Mouse (Mus musculus) hindbrain, postnatal 0 days (tissue): ENCODE measurements at regions not wholly inside any gene's neighbourhood (a gene's known extent, or its start where the extent isn't known, plus 50 kb on each side); places are given as distances from the start of the nearest gene placed in this dataset.

ENCODE experiments used
- ATAC-seq: fragments of 200-750 bp; cut with Nextera tagmentation; 2 replicates; pipeline ENCODE4 v1.8.0; 2017; ENCODE audit warnings: mild to moderate bottlenecking, moderate TSS enrichment, moderate library complexity
- DNase-seq: peaks from one replicate; pipeline ENCODE4 v3.0.0-alpha.2; 2015; ENCODE audit warnings: low spot score
- H3K27ac ChIP-seq: fragments of 300-500 bp; sonication (generic); 2 replicates; pipeline ENCODE4 v1.5.1; 2014; ENCODE audit warnings: mild to moderate bottlenecking
- H3K27me3 ChIP-seq: fragments of 300-500 bp; sonication (generic); 2 replicates; pipeline ENCODE4 v1.6.1; 2014; ENCODE audit warnings: low read length, mixed read lengths; ENCODE audit not compliant: insufficient read depth
- H3K36me3 ChIP-seq: fragments of 300-500 bp; sonication (generic); 2 replicates; pipeline ENCODE4 v1.6.1; 2014; ENCODE audit warnings: low read length, mixed read lengths; ENCODE audit not compliant: insufficient read depth
- H3K4me1 ChIP-seq: fragments of 300-500 bp; sonication (generic); 2 replicates; pipeline ENCODE4 v1.6.1; 2014; ENCODE audit warnings: antibody characterized with exemption, low read length, mixed read lengths; ENCODE audit not compliant: insufficient read depth
- H3K4me2 ChIP-seq: fragments of 300-500 bp; sonication (generic); 2 replicates; pipeline ENCODE4 v1.6.1; 2014; ENCODE audit warnings: low read depth, mild to moderate bottlenecking, low read length, moderate library complexity, mixed read lengths
- H3K4me3 ChIP-seq: fragments of 300-500 bp; sonication (generic); 2 replicates; pipeline ENCODE4 v1.5.1; 2014; ENCODE audit warnings: low read length
- H3K9ac ChIP-seq: fragments of 300-500 bp; sonication (generic); replicated peaks from 2 replicates; pipeline ENCODE4 v1.6.1; 2014; ENCODE audit warnings: mild to moderate bottlenecking, low read length, moderate library complexity, mixed read lengths
- H3K9me3 ChIP-seq: fragments of 300-500 bp; sonication (generic); 2 replicates; pipeline ENCODE4 v1.6.1; 2016; ENCODE audit warnings: low read length, mixed read lengths
- CTCF ChIP-seq: IDR thresholded peaks from 2 replicates; pipeline ENCODE4 v1.5.1; 2016; ENCODE audit warnings: antibody characterized with exemption, control low read depth, low read depth
- WGBS: fragments of 180-500 bp; shearing (Covaris S2); extraction: QIAGEN DNeasy Blood & Tissue Kit; methylation state at CpG from one replicate; pipeline ENCODE4 v1.1.7; 2014; 5-methylcytosine and 5-hydroxymethylcytosine counted together

DNA sequence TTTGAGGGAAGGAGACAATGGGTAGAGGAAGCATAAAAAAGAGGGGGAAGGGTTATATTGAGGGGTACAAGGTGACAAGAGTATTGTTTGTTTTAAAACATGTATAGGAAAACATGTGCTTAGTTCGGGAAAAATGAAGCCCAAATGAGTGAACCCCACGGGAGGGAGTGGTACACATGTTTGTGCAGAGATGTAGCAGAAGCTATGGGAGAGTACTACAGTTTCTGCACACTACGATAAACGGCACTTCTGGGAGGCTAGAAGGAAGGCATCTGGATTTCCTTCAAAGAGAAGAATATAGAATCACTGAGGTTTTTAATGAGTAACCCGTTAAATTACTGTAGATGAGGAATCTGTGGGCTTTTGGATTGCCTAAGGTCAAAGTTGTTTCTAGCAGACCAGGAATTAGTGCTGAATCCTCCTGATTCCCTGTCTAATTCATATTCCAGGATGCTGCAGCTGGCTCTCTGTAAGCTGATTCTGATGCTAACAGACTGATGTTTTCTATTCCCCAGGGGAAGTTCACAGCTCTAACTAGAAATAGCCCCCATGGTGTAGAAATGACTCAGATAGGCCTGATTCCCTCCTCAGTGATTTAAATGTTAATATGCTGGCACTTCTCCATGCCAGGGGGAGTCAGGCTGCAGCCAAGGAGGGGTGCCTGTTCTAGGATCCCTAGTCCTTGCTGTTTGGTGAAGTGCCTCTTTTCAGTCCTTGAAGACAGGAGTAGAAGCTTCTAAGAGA lies 391.2 kb upstream of the Sel1l start:
- H3K36me3 ChIP-seq: no peaks in the 10 kb centered on the region
- H3K9ac ChIP-seq: no peak overlapping the region
- ATAC-seq: no peak
- no peaks in the 10 kb centered on the region for H3K4me1 ChIP-seq
- DNase-seq: peak; percentile 5
- H3K4me3 ChIP-seq: no peak overlapping the region
- H3K27me3 ChIP-seq: no peaks in the 10 kb centered on the region
- 68% methylated on average over 5 of the region's 5 CpGs for WGBS
- no peak overlapping the region for H3K4me2 ChIP-seq
- H3K9me3 ChIP-seq: no peaks in the 10 kb centered on the region
- TF ChIP-seq CTCF: no peak
- H3K27ac ChIP-seq: no peak overlapping the region

DNA sequence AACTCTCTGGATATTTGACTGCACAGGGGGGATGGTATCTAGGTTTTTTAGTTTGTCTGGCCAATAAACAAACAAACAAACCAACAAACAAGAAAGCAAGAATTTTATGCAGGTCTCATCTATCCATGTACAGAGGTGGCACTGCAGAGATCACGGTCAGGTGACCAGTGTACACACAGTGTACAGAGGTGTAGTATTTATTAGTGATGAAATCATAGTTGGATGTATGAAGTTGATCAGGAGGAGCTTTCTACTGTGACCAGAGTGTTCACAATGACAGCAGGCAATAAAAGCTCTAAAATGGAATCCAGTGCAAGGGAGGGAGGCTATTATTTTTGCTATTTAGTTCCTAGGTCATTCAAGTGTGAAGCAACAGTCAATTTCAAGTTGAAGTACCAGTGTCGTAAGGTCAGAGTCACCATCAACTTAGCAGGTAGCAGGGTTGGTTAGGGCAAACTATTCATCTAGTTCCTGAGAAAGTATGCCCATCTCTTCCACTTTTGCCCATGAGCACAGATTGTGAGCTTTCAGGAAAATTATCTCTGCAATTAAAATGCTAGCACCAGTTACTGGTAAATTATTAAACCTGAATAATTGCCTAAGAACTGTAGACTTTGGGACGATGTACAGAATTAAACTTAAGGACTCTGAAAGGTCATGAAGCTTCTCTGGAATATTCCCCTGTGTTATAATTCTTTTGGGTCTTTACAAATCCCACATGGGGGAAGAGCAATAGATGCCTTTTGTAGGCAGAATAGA lies 384.9 kb upstream of the Sel1l start:
- H3K27me3 ChIP-seq: no peaks in the 10 kb centered on the region
- ATAC-seq (no peak), DNase-seq (no peak)
- H3K27ac ChIP-seq: no peak overlapping the region
- H3K4me1 ChIP-seq: no peaks in the 10 kb centered on the region
- no peaks in the 10 kb centered on the region for H3K9me3 ChIP-seq
- no peak for TF ChIP-seq CTCF
- H3K9ac ChIP-seq: no peak overlapping the region
- WGBS: 86% methylated on average over 3 of the region's 3 CpGs
- H3K4me3 ChIP-seq: no peak overlapping the region
- no peaks in the 10 kb centered on the region for H3K36me3 ChIP-seq
- no peak overlapping the region for H3K4me2 ChIP-seq

DNA sequence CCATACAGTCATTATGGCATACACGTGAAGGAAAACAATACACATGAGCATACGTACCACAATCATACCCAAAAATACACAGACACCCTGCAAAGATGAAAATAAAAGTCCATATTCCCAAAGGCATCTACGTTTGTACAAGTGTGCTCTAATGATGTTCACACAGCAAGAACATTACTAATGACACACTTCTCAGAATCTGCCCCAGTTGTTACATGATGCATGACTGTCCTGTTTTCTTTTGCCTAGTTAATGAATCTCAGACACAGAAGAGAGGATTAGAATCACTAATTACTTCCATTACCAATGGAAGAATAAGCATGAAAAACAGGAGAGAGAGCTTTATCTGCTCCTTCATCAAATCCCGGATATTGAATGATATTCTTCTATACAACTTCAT lies 379.6 kb upstream of the Sel1l start:
- Histone ChIP-seq H3K9ac (no peak overlapping the region), H3K27me3 (no peaks in the 10 kb centered on the region), H3K4me1 (no peaks in the 10 kb centered on the region), H3K27ac (no peak overlapping the region), H3K4me2 (no peak overlapping the region), H3K9me3 (no peaks in the 10 kb centered on the region), H3K36me3 (no peaks in the 10 kb centered on the region), H3K4me3 (no peak overlapping the region)
- no peak for ATAC-seq
- TF ChIP-seq CTCF: no peak
- DNase-seq: no peak
- WGBS: 69% methylated on average over 4 of the region's 4 CpGs

DNA sequence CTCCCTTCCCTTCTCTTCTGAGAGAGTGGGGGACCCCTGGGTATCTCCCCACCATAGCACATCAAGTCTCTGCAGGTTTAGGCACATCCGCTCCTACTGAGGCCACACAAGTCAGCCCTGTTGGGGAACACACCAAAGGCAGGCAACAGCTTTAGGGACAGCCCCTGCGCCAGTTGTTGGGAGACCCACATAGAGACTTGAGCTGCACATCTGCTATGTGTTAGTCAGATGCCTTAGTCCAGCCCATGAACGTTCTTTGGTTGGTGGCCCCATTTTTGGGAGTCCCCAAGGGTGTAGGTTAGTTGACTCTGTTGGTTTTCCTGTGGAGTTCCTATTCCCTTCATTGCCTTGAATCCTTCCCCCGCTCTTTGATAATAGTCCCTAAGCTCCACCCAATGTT lies 354.4 kb upstream of the Sel1l start:
- no peak for ATAC-seq

DNA sequence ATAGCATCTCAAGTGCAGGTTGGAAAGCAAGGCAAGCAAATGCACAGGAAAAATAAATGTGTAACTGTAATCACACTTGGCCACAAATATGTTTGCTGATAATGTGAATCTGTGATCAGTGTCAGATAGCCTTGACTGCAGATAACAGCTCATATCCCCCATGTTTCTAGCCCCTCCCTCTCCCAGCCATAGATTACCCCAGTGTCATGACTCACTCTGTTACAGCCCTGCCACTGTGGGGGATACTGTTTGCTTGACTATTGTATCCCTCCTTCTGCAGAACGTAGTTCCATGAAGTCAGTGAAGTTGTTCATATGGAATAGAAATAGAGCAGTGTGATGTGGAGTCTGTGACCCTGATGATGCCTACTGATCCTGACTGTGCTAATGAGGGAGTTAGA lies 351.6 kb upstream of the Sel1l start:
- no peak for TF ChIP-seq CTCF

More for the DNA sequence above, 354.4 kb upstream of the Sel1l start:
- DNase-seq: no peak
- 90% methylated on average over 4 of the region's 4 CpGs for WGBS
- no peaks in the 10 kb centered on the region for H3K4me1 ChIP-seq
- no peak overlapping the region for H3K4me2 ChIP-seq
- no peaks in the 10 kb centered on the region for H3K36me3 ChIP-seq
- no peak overlapping the region for H3K4me3 ChIP-seq
- TF ChIP-seq CTCF: no peak
- no peaks in the 10 kb centered on the region for H3K27me3 ChIP-seq
- no peak overlapping the region for H3K9ac ChIP-seq
- no peaks in the 10 kb centered on the region for H3K9me3 ChIP-seq
- no peak overlapping the region for H3K27ac ChIP-seq

DNA sequence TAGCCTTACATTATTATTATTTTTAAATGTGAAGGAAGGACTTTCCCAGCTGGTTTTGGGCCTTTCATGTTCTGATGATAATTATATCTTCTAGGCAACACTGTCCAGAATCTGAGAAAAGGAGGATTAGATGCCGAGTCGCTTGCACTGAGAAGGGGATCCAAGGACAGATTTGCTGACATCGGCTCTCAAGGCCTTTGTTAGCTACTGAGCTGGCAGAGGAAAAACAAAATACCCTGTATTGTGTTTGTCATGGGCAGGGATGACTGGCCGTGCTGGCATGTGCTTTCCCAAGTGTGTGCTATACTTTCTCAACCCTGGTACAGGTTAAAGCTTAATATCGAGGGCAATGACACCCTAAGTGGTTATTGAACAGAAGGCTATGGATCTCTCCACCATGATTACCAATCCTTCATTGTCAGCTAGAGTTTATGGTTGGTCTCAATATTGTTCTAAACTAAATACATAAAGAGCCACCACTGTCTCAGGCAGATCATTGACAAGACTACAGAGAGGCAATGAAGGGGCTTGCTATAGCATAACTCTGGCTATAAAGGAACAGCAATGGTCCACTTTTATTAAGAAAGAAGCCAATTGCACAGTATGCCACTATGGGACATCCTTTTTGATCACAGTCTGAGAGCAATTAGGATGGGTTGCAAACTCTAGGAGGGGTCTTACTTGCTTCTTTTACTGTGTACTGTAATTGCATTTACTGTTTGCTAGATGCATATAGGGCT lies 350.0 kb upstream of the Sel1l start:
- no peak overlapping the region for H3K4me2 ChIP-seq
- ATAC-seq: no peak

More for the DNA sequence above, 351.6 kb upstream of the Sel1l start:
- Histone ChIP-seq H3K36me3 (no peaks in the 10 kb centered on the region), H3K9ac (no peak overlapping the region), H3K27me3 (no peaks in the 10 kb centered on the region), H3K4me1 (no peaks in the 10 kb centered on the region), H3K9me3 (no peaks in the 10 kb centered on the region), H3K4me3 (no peak overlapping the region), H3K4me2 (no peak overlapping the region), H3K27ac (no peak overlapping the region)
- no peak for ATAC-seq
- 69% methylated on average over 1 of the region's 1 CpGs for WGBS
- no peak for DNase-seq

More for the DNA sequence above, 350.0 kb upstream of the Sel1l start:
- no peak for TF ChIP-seq CTCF
- Histone ChIP-seq H3K27ac (no peak overlapping the region), H3K9me3 (no peaks in the 10 kb centered on the region), H3K4me3 (no peak overlapping the region), H3K36me3 (no peaks in the 10 kb centered on the region), H3K9ac (no peak overlapping the region), H3K4me1 (no peaks in the 10 kb centered on the region), H3K27me3 (no peaks in the 10 kb centered on the region)
- 69% methylated on average over 5 of the region's 5 CpGs for WGBS
- no peak for DNase-seq
